Mouse (Mus musculus) bone marrow macrophage, adult 2 months (primary cell): ENCODE results near the gene Blvra.

Experiments used
- CTCF ChIP-seq: IDR thresholded peaks from 2 replicates; pipeline ENCODE4 v1.5.1; 2012; ENCODE audit warnings: low read depth, mild to moderate bottlenecking, low read length, moderate library complexity
- POLR2A ChIP-seq: IDR thresholded peaks from 2 replicates; pipeline ENCODE4 v1.6.1; 2012; ENCODE audit warnings: mild to moderate bottlenecking, low read depth, low read length, borderline replicate concordance

DNA sequence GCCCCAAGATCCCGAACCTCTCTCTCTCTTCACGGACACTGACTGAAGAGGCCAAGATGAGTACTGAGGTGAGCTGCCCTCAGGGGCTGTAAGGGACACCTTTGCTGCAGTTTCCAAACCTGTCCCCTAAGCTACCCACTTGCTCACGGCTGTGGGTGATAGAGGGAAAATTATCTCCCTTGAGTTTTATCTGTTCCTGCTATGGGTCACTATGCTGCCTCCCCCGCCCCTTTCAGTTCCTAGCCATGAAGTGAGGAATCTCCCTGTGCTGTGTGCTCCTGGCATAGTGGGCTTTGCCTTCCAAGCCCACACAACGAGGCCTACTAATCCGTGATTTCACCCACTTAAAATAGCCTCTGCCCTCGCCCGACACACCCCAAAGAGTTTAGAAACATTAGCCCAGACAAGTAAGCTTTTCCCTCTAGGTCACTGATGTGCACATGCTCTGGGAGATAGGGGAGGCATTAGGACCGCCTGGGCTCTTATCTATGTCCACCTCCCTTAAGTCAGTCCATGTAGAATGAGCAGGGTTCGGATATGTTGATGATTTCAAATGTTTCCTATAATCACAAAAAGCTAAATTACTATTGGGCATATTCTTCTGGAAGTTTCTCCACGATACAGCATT, 10.2 kb downstream of the Blvra start:
- TF ChIP-seq CTCF: no peak
- TF ChIP-seq POLR2A: no peak
